Mouse (Mus musculus): ENCODE measurements at regions not wholly inside any gene's neighbourhood (a gene's known extent, or its start where the extent isn't known, plus 50 kb on each side); places are given as distances from the start of the nearest gene placed in this dataset.

DNA sequence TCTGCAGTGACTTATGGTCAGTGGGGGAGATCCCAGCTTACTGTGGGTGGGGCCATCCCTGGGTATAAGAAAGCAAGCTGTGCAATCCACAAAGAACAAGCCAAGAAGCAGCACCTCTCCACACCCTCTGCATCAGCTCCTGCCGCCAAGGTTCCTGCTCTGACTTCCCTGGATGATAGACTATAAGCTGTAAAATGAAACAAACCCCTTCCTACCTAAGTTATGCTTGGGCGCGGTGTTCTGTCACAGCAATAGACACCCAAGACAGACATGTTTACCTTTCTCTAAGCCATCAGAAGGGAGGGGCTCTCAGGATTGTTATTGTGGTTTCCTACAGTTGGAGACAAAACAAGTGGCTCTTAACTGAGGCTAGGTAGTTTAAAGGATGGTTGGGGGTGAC lies 159.5 kb downstream of the Spata18 start:
- TF ChIP-seq CTCF (IDR thresholded peaks at IDR 0.05; ENCODE audit: low read depth): no peak
- TF ChIP-seq EP300 (optimal IDR thresholded peaks at IDR 0.05): no peak

Data from stomach, postnatal 0 days (tissue).